Mouse (Mus musculus) hindbrain, embryonic 15.5 days (tissue): ENCODE measurements around the gene Nln. TPM values are rescaled to one million over a fixed set of nuclear protein-coding genes. Genes with fewer than 3 reads are reported as not detected.

Experiments used
- ATAC-seq: fragments of 200-750 bp; cut with Nextera tagmentation; 2 replicates; pipeline ENCODE4 v1.8.0; 2017; ENCODE audit warnings: low read depth, moderate number of reproducible peaks, moderate TSS enrichment; ENCODE audit not compliant: low FRiP score
- H3K27ac ChIP-seq: fragments of 300-500 bp; sonication (generic); replicated peaks from 2 replicates; pipeline ENCODE4 v1.5.1; 2015; ENCODE audit warnings: mild to moderate bottlenecking, inconsistent platforms
- H3K27me3 ChIP-seq: fragments of 300-500 bp; sonication (generic); 2 replicates; pipeline ENCODE4 v1.6.1; 2015; ENCODE audit warnings: control low read depth, inconsistent platforms
- H3K36me3 ChIP-seq: fragments of 300-500 bp; sonication (generic); 2 replicates; pipeline ENCODE4 v1.6.1; 2015; ENCODE audit warnings: control low read depth, inconsistent platforms
- H3K4me1 ChIP-seq: fragments of 300-500 bp; sonication (generic); replicated peaks from 2 replicates; pipeline ENCODE4 v1.6.1; 2015; ENCODE audit warnings: control low read depth, inconsistent platforms
- H3K4me2 ChIP-seq: fragments of 300-500 bp; sonication (generic); 2 replicates; pipeline ENCODE4 v1.6.1; 2015; ENCODE audit warnings: moderate library complexity, mild to moderate bottlenecking, inconsistent platforms
- H3K4me3 ChIP-seq: fragments of 300-500 bp; sonication (generic); 2 replicates; pipeline ENCODE4 v1.5.1; 2015; ENCODE audit warnings: mild to moderate bottlenecking, inconsistent platforms
- H3K9ac ChIP-seq: fragments of 300-500 bp; sonication (generic); 2 replicates; pipeline ENCODE4 v1.6.1; 2015; ENCODE audit warnings: inconsistent platforms
- H3K9me3 ChIP-seq: fragments of 300-500 bp; sonication (generic); 2 replicates; pipeline ENCODE4 v1.6.1; 2016; ENCODE audit warnings: control low read depth, inconsistent platforms
- WGBS: fragments of 180-500 bp; shearing (Covaris S2); methylation state at CpG from one replicate; pipeline ENCODE4 v1.1.7; 2015; 5-methylcytosine and 5-hydroxymethylcytosine counted together
- polyA plus RNA-seq: library from polyadenylated mRNA; unstranded; fragments of >200 nt; fragmentation: Nextera tagmentation; extraction: Ambion mirVana; gene quantifications from 2 replicates; pipeline ENCODE4 v1.2.1, GENCODE M21; 2015

The Nln gene
- polyA plus RNA-seq, 1 experiment from 2014 or later = 64.6 TPM

GRCm38 (mm10) chr13:104061975-104062750, 47.3 kb downstream of the Nln start:
- Histone ChIP-seq H3K27ac (no peak overlapping the region; the same call in 1 of the 2 replicates), H3K9me3 (no peaks in the 10 kb centered on the region), H3K4me3 (no peak overlapping the region), H3K4me2 (no peak overlapping the region), H3K9ac (no peak overlapping the region), H3K27me3 (no peaks in the 10 kb centered on the region), H3K4me1 (peaks cover 3% of the 10 kb centered on the region; the same call in 1 of the 2 replicates), H3K36me3 (peaks cover 35% of the 10 kb centered on the region)
- WGBS = 57% methylated on average over 2 of the region's 2 CpGs
- no peak for ATAC-seq

DNA sequence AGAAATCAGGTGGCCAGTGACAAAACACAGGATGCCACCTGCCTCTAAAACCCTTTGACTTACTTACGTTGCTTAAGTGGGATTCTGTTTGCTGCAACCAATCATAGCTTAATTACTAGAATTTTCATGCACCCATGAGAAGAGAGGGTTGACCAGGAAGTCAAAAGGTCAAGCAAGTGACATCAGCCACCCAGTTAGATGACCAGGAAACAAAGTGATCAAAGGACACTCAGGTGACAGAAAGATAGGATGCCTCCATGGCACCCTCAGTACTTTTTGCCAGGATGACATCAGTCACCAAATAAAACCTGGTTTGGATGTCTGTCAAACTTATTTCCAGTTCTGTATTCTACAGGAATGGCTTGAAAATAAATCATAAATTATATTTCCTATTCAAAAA, 49.2 kb downstream of the Nln start:
- ATAC-seq = no peak
- H3K27ac ChIP-seq = no peak overlapping the region
- H3K9me3 ChIP-seq = no peaks in the 10 kb centered on the region
- no peak overlapping the region for H3K4me2 ChIP-seq
- peaks cover 39% of the 10 kb centered on the region for H3K36me3 ChIP-seq
- no peaks in the 10 kb centered on the region for H3K27me3 ChIP-seq
- WGBS = 81% methylated on average over 1 of the region's 1 CpGs
- no peak overlapping the region for H3K9ac ChIP-seq
- peaks cover 3% of the 10 kb centered on the region; the same call in 1 of the 2 replicates for H3K4me1 ChIP-seq
- H3K4me3 ChIP-seq = no peak overlapping the region

DNA sequence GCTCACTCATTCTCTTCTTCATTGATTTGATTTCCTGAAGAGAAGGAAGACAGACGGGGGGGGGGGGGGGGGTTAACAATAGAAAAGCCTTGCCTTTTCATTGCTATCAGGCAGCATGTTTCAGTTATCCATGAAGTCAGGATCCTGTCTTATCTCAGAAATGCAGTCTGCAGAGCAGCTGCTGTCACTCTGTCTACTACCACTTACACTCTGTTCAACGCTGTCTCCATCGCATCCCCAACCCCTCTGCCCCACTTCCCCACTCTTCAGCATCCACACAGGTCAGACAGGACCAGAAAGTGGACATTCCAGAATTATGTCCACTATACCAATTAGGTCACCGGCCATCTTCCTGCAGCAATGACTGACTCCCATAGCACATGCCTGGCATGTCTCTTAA, 49.9 kb downstream of the Nln start:
- H3K4me1 ChIP-seq = peaks cover 3% of the 10 kb centered on the region; the same call in 1 of the 2 replicates
- H3K4me2 ChIP-seq = no peak overlapping the region
- no peak overlapping the region for H3K4me3 ChIP-seq
- no peaks in the 10 kb centered on the region for H3K27me3 ChIP-seq
- H3K9ac ChIP-seq = no peak overlapping the region
- H3K27ac ChIP-seq = no peak overlapping the region
- peaks cover 35% of the 10 kb centered on the region for H3K36me3 ChIP-seq
- 81% methylated on average over 4 of the region's 4 CpGs for WGBS
- H3K9me3 ChIP-seq = no peaks in the 10 kb centered on the region
- ATAC-seq = no peak

GRCm38 (mm10) chr13:104058761-104059160, 50.7 kb downstream of the Nln start:
- H3K4me3 ChIP-seq = no peak overlapping the region
- no peak overlapping the region for H3K27ac ChIP-seq
- H3K4me1 ChIP-seq = peaks cover 3% of the 10 kb centered on the region; the same call in 1 of the 2 replicates
- H3K9me3 ChIP-seq = no peaks in the 10 kb centered on the region
- no peaks in the 10 kb centered on the region for H3K27me3 ChIP-seq
- no peak for ATAC-seq
- H3K36me3 ChIP-seq = peaks cover 30% of the 10 kb centered on the region
- no peak overlapping the region for H3K4me2 ChIP-seq
- WGBS = 81% methylated on average over 9 of the region's 9 CpGs
- H3K9ac ChIP-seq = no peak overlapping the region

- Histone ChIP-seq H3K4me3 (no peak overlapping the region), H3K27ac (no peak overlapping the region), H3K27me3 (no peaks in the 10 kb centered on the region), H3K4me1 (no peaks in the 10 kb centered on the region), H3K9me3 (no peaks in the 10 kb centered on the region), H3K36me3 (peaks cover 39% of the 10 kb centered on the region), H3K4me2 (no peak overlapping the region), H3K9ac (no peak overlapping the region)
- 85% methylated on average over 9 of the region's 9 CpGs for WGBS
- ATAC-seq = no peak
These were observed 57.1 kb downstream of the Nln start for GRCm38 (mm10) chr13:104052271-104052753.

GRCm38 (mm10) chr13:104048835-104049234, 60.6 kb downstream of the Nln start:
- no peak overlapping the region for H3K9ac ChIP-seq
- H3K27me3 ChIP-seq = no peaks in the 10 kb centered on the region
- peaks cover 52% of the 10 kb centered on the region for H3K36me3 ChIP-seq
- H3K4me3 ChIP-seq = no peak overlapping the region
- ATAC-seq = peak; percentile 45; the same call in 1 of the 2 replicates
- H3K4me1 ChIP-seq = no peaks in the 10 kb centered on the region
- H3K9me3 ChIP-seq = no peaks in the 10 kb centered on the region
- no peak overlapping the region for H3K27ac ChIP-seq
- H3K4me2 ChIP-seq = no peak overlapping the region
- WGBS = 76% methylated on average over 3 of the region's 3 CpGs

GRCm38 (mm10) chr13:104045108-104045507, 64.3 kb downstream of the Nln start:
- Histone ChIP-seq H3K27ac (no peak overlapping the region), H3K4me2 (no peak overlapping the region), H3K9ac (no peak overlapping the region), H3K4me3 (no peak overlapping the region), H3K36me3 (peaks cover 37% of the 10 kb centered on the region), H3K4me1 (no peaks in the 10 kb centered on the region), H3K9me3 (no peaks in the 10 kb centered on the region), H3K27me3 (no peaks in the 10 kb centered on the region)
- 84% methylated on average over 4 of the region's 4 CpGs for WGBS
- ATAC-seq = no peak

DNA sequence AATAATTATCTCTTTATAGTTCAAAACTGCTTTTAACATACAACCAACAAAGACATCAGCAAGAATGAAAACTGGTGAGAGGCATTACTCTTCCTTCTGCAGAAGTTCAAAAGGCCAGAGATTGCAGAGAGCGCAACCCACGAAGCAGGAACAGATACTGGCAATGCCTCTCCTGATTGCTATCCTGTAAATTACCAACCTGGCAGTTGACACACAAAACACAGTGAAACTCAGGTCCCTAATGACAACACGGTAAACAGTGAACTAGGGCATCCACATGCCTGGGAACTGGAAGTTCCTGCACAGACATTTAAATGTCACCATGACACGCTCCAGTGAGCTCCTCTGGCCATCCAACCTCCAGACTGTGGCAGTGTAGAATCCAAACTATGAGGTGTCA, 65.1 kb downstream of the Nln start:
- Histone ChIP-seq H3K27ac (no peak overlapping the region), H3K4me3 (no peak overlapping the region), H3K9me3 (no peaks in the 10 kb centered on the region), H3K27me3 (no peaks in the 10 kb centered on the region), H3K4me1 (no peaks in the 10 kb centered on the region), H3K36me3 (peaks cover 31% of the 10 kb centered on the region), H3K9ac (no peak overlapping the region), H3K4me2 (no peak overlapping the region)
- no peak for ATAC-seq
- WGBS = 87% methylated on average over 4 of the region's 4 CpGs

- Histone ChIP-seq H3K4me1 (no peaks in the 10 kb centered on the region), H3K4me3 (no peak overlapping the region), H3K27me3 (no peaks in the 10 kb centered on the region), H3K4me2 (no peak overlapping the region), H3K9me3 (no peaks in the 10 kb centered on the region), H3K36me3 (peaks cover 29% of the 10 kb centered on the region), H3K27ac (no peak overlapping the region), H3K9ac (no peak overlapping the region)
- ATAC-seq = no peak
- WGBS = 85% methylated on average over 8 of the region's 8 CpGs
These were observed 66.7 kb downstream of the Nln start for GRCm38 (mm10) chr13:104042738-104043137.

- 89% methylated on average over 7 of the region's 7 CpGs for WGBS
- Histone ChIP-seq H3K4me1 (no peaks in the 10 kb centered on the region), H3K9me3 (no peaks in the 10 kb centered on the region), H3K9ac (no peak overlapping the region), H3K36me3 (peaks cover 26% of the 10 kb centered on the region), H3K4me3 (no peak overlapping the region), H3K27ac (no peak overlapping the region), H3K4me2 (no peak overlapping the region), H3K27me3 (no peaks in the 10 kb centered on the region)
- ATAC-seq = no peak
These were observed 67.9 kb downstream of the Nln start for GRCm38 (mm10) chr13:104041481-104041880.

GRCm38 (mm10) chr13:104040950-104041349, 68.5 kb downstream of the Nln start:
- H3K9ac ChIP-seq = no peak overlapping the region
- no peak overlapping the region for H3K27ac ChIP-seq
- H3K36me3 ChIP-seq = peaks cover 25% of the 10 kb centered on the region
- 84% methylated on average over 4 of the region's 4 CpGs for WGBS
- ATAC-seq = no peak
- H3K9me3 ChIP-seq = no peaks in the 10 kb centered on the region
- H3K27me3 ChIP-seq = no peaks in the 10 kb centered on the region
- no peak overlapping the region for H3K4me2 ChIP-seq
- H3K4me3 ChIP-seq = no peak overlapping the region
- H3K4me1 ChIP-seq = peaks cover 1% of the 10 kb centered on the region

GRCm38 (mm10) chr13:104039861-104040260, 69.6 kb downstream of the Nln start:
- peaks cover 17% of the 10 kb centered on the region for H3K36me3 ChIP-seq
- 60% methylated on average over 4 of the region's 4 CpGs for WGBS
- ATAC-seq = no peak

More at GRCm38 (mm10) chr13:104039861-104040260, 69.6 kb downstream of the Nln start:
- Histone ChIP-seq H3K9me3 (no peaks in the 10 kb centered on the region), H3K27me3 (no peaks in the 10 kb centered on the region), H3K4me2 (no peak overlapping the region), H3K9ac (no peak overlapping the region), H3K4me3 (no peak overlapping the region), H3K4me1 (peaks cover 9% of the 10 kb centered on the region), H3K27ac (no peak overlapping the region)
